Mouse (Mus musculus) liver, embryonic 14.5 days (tissue): ENCODE measurements around the gene Sik3.

Source experiments
- CTCF ChIP-seq: IDR thresholded peaks from 2 replicates; pipeline ENCODE4 v1.5.1; 2016; ENCODE audit warnings: antibody characterized with exemption, low read depth, control low read depth
- EP300 ChIP-seq: IDR thresholded peaks from 2 replicates; pipeline ENCODE4 v1.6.1; 2016; ENCODE audit warnings: antibody characterized with exemption, low read depth

DNA sequence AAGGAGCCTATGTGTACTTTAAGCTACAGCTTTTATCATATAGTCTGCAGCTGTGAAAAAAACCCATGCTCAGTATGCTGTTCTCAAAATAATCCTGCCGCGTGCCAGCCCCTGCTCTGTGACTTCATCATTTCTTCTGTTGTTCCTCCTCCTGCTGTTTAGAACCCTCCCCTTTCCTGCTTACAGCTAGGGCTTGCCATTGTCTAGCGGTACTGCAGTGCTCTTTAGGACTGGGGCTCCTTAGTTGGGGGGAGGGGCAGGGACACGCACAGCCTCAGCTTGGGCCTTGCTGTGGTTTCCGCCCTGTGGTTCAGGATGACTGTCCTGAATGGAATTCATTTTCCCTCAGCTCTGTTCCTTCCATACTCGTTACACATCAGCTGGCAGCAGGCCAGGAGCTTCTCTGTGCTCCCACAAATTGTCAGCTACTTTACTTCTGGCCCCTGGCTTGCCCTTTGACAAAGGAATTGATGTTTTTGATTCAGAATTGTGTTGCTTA, 107.4 kb downstream of the Sik3 start:
- no peak for TF ChIP-seq CTCF
- TF ChIP-seq EP300 = no peak
